Mouse (Mus musculus) intestine, embryonic 16.5 days (tissue): Measurements from ENCODE around the gene Myh10. TPM values are rescaled to one million over a fixed set of nuclear protein-coding genes. Genes with fewer than 3 reads are reported as not detected.

Source experiments
- ATAC-seq: fragments of 200-750 bp; cut with Nextera tagmentation; 2 replicates; pipeline ENCODE4 v1.8.0; 2017; ENCODE audit warnings: moderate TSS enrichment, moderate library complexity
- H3K27ac ChIP-seq: fragments of 300-500 bp; sonication (generic); 2 replicates; pipeline ENCODE4 v1.5.1; 2014; ENCODE audit warnings: mild to moderate bottlenecking, low read length
- H3K27me3 ChIP-seq: fragments of 300-500 bp; sonication (generic); replicated peaks from 2 replicates; pipeline ENCODE4 v1.6.1; 2014; ENCODE audit warnings: low read length, control low read depth, mixed read lengths; ENCODE audit not compliant: control insufficient read depth, insufficient read depth
- H3K36me3 ChIP-seq: fragments of 300-500 bp; sonication (generic); 2 replicates; pipeline ENCODE4 v1.6.1; 2014; ENCODE audit warnings: low read length, control low read depth; ENCODE audit not compliant: control insufficient read depth, insufficient read depth
- H3K4me1 ChIP-seq: fragments of 300-500 bp; sonication (generic); 2 replicates; pipeline ENCODE4 v1.6.1; 2014; ENCODE audit warnings: low read length, control low read depth, mixed read lengths; ENCODE audit not compliant: control insufficient read depth, insufficient read depth
- H3K4me2 ChIP-seq: fragments of 300-500 bp; sonication (generic); 2 replicates; pipeline ENCODE4 v1.6.1; 2014; ENCODE audit warnings: low read depth, low read length, control low read depth
- H3K4me3 ChIP-seq: fragments of 300-500 bp; sonication (generic); 2 replicates; pipeline ENCODE4 v1.5.1; 2014; ENCODE audit warnings: mild to moderate bottlenecking, low read length
- H3K9ac ChIP-seq: fragments of 300-500 bp; sonication (generic); 2 replicates; pipeline ENCODE4 v1.6.1; 2014; ENCODE audit warnings: low read depth, low read length
- H3K9me3 ChIP-seq: fragments of 300-500 bp; sonication (generic); 2 replicates; pipeline ENCODE4 v1.6.1; 2016; ENCODE audit warnings: low read length, control low read depth; ENCODE audit not compliant: control insufficient read depth
- WGBS: fragments of 180-500 bp; shearing (Covaris S2); extraction: QIAGEN DNeasy Blood & Tissue Kit; methylation state at CpG from one replicate; pipeline ENCODE4 v1.1.7; 2014; 5-methylcytosine and 5-hydroxymethylcytosine counted together
- polyA plus RNA-seq: library from polyadenylated mRNA; unstranded; fragments of >200 nt; fragmentation: Nextera tagmentation; extraction: Ambion mirVana; gene quantifications from 2 replicates; pipeline ENCODE4 v1.2.1, GENCODE M21; 2015

Gene Myh10
- polyA plus RNA-seq, 1 experiment from 2014 or later = 49.5 TPM

DNA sequence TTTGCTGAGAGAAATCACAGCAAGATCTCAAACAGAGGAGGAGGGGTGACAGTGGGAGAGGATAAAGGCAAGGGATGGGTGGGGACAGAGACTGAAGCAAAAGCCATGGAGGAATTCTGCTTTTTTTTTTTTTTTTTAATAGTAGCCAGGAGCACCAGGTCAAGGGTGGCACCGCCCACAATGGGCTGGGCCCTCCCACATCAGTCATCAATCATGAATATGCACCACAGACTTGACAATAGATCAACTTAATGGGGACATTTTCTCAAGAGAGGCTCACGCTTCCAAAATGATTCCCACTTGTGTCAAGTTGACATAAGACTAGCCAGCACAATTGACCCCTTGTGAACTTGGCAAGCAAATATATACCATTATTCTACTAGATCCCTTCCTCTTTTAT is 25.1 kb upstream of the Myh10 start:
- H3K9ac ChIP-seq = no peak overlapping the region
- H3K36me3 ChIP-seq = no peaks in the 10 kb centered on the region
- H3K9me3 ChIP-seq = peaks cover 4% of the 10 kb centered on the region; the same call in 1 of the 2 replicates
- no peak overlapping the region for H3K27ac ChIP-seq
- H3K4me1 ChIP-seq = peaks cover 7% of the 10 kb centered on the region; the same call in 1 of the 2 replicates
- ATAC-seq = no peak
- no peaks in the 10 kb centered on the region for H3K27me3 ChIP-seq
- no peak overlapping the region for H3K4me2 ChIP-seq
- 43% methylated on average over 2 of the region's 2 CpGs for WGBS
- no peak overlapping the region for H3K4me3 ChIP-seq

DNA sequence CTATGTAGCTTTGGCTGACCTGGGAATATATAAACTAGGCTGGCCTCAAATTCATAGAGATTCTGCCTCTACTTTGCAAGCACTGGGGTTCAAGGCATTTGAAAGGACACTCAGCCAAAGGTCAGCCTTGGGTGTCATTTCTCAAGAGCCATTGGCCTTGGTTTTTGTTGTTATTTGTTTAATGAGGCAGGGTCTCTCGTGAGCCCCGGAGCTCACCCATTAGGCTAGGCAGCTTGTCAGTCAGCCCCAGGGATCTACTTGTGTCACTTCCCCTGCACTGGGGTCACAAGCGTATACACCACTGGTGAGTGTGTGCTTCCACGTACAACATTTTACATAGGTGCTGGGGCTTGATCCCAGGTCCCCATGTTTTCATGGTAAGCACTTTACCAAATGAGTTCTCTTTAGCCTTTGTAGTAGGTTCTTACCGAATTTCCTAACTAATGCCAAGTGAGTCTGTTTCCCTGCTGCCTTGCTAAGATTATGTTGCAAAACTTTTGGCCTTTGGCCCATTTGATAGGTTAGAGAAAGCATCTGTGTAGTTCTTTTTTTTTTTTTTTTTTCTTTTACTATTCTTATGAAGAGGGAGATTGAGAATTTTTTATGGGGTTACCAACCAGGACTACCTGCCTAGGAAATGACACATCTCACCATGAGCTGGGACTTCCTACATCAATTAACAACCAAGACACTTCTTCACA is 18.9 kb upstream of the Myh10 start:
- Histone ChIP-seq H3K27ac (no peak overlapping the region), H3K4me1 (no peaks in the 10 kb centered on the region), H3K27me3 (no peaks in the 10 kb centered on the region), H3K36me3 (no peaks in the 10 kb centered on the region), H3K4me3 (no peak overlapping the region), H3K9ac (no peak overlapping the region), H3K4me2 (no peak overlapping the region), H3K9me3 (peaks cover 4% of the 10 kb centered on the region; the same call in 1 of the 2 replicates)
- ATAC-seq = no peak
- 76% methylated on average over 5 of the region's 5 CpGs for WGBS

DNA sequence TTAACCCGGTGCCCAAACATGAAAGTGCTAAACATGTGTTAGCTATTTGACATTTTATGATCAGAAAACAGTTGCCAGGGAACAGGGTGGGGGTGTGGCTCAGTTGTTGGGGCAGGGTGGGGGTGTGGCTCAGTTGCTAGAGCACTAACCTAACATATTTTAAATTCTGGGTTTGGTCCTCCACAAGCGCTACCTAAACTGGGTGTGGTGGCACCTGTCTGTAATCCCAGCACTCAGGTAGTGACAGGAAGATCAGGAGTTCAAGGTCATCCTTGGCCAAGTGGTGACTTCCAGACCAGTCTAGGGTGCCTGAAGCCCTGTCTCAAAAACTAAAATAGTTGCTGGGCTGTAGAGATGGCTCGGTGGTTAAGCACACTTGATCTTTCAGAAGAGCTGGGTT is 17.3 kb upstream of the Myh10 start:
- H3K9ac ChIP-seq = no peak overlapping the region
- WGBS = 67% methylated on average over 3 of the region's 3 CpGs
- H3K4me2 ChIP-seq = no peak overlapping the region
- ATAC-seq = no peak
- H3K27ac ChIP-seq = no peak overlapping the region
- no peaks in the 10 kb centered on the region for H3K27me3 ChIP-seq
- H3K4me3 ChIP-seq = no peak overlapping the region
- no peaks in the 10 kb centered on the region for H3K4me1 ChIP-seq
- H3K36me3 ChIP-seq = no peaks in the 10 kb centered on the region
- H3K9me3 ChIP-seq = no peaks in the 10 kb centered on the region

DNA sequence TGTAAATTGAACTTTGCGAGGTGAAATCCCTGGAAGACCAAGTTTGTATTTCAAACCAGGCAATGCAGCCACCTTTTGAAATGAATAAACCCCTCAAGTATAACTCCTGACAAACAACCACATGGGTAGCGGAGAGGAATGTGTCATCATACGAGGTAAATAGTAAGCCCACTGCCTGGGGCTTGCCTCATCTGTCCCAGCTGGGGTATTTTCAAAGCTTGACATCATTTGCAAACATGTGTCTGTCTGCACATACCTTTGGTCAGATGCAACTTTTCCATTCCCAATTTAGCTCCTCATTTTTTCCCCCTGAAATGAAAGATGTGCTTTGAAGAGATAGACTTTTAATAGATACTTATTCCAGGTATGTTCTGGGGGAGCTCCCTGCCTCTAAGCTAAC is 16.7 kb upstream of the Myh10 start:
- no peak overlapping the region for H3K4me3 ChIP-seq
- 60% methylated on average over 3 of the region's 3 CpGs for WGBS
- ATAC-seq = no peak
- no peak overlapping the region for H3K27ac ChIP-seq
- no peaks in the 10 kb centered on the region for H3K9me3 ChIP-seq
- H3K9ac ChIP-seq = no peak overlapping the region
- no peak overlapping the region for H3K4me2 ChIP-seq
- no peaks in the 10 kb centered on the region for H3K27me3 ChIP-seq
- H3K36me3 ChIP-seq = no peaks in the 10 kb centered on the region
- H3K4me1 ChIP-seq = no peaks in the 10 kb centered on the region

DNA sequence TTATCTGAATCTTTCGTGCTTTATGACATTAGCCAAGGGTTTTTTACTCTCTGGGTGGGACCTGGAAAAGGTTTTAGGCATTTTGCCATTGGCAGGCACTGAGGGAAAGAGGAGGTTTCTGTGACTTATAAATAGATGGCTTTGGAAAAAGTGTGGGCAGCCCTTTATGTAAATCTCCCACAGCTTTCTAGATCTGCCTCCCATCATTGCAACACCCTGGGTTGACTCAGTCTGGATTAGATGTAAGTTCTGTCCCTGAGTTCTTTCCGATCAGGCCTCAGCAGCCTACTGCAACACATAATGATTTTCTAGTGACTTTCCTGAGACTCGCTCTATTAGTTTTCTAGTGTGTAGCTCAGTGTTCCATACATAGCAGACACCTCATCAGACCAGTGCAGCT is 16.1 kb upstream of the Myh10 start:
- ATAC-seq = no peak

DNA sequence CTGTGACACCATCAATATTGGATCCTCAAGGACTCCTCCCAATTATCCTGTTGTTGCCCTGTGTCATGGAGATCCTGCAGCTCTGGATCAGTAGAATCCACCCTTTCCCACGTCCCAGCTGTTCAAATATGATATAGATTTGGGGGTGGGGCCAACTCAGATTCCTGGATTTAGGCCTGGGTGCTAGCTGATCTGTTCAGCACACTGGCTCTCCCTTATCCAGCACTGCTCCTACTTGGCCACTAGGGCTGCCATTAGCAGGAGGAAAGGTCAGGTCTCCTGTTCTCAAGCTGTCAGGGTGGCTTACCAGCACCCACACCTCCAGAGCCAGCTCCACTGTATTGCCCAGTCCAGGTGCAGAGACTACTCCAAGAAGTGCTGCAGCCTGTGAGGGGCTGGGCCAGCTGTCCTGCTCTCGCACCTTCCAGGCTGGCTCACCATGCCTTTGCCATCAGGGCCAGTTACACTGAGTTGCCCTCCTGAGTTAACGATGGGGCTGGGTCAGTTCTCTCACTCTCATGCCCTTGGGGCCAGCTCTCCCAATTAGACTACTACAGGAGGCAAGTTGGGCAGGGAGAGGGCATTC is 10.0 kb upstream of the Myh10 start:
- ATAC-seq = no peak
- H3K9me3 ChIP-seq = no peaks in the 10 kb centered on the region
- H3K27me3 ChIP-seq = no peaks in the 10 kb centered on the region
- H3K4me2 ChIP-seq = no peak overlapping the region
- no peak overlapping the region for H3K27ac ChIP-seq
- WGBS = 65% methylated on average over 3 of the region's 3 CpGs
- no peaks in the 10 kb centered on the region for H3K36me3 ChIP-seq
- H3K4me3 ChIP-seq = no peak overlapping the region
- H3K9ac ChIP-seq = no peak overlapping the region
- H3K4me1 ChIP-seq = no peaks in the 10 kb centered on the region

More for the DNA sequence above, 16.1 kb upstream of the Myh10 start:
- Histone ChIP-seq H3K9ac (no peak overlapping the region), H3K27ac (no peak overlapping the region), H3K9me3 (no peaks in the 10 kb centered on the region), H3K36me3 (no peaks in the 10 kb centered on the region), H3K4me3 (no peak overlapping the region), H3K4me2 (no peak overlapping the region), H3K27me3 (no peaks in the 10 kb centered on the region), H3K4me1 (no peaks in the 10 kb centered on the region)
- 63% methylated on average over 3 of the region's 3 CpGs for WGBS

DNA sequence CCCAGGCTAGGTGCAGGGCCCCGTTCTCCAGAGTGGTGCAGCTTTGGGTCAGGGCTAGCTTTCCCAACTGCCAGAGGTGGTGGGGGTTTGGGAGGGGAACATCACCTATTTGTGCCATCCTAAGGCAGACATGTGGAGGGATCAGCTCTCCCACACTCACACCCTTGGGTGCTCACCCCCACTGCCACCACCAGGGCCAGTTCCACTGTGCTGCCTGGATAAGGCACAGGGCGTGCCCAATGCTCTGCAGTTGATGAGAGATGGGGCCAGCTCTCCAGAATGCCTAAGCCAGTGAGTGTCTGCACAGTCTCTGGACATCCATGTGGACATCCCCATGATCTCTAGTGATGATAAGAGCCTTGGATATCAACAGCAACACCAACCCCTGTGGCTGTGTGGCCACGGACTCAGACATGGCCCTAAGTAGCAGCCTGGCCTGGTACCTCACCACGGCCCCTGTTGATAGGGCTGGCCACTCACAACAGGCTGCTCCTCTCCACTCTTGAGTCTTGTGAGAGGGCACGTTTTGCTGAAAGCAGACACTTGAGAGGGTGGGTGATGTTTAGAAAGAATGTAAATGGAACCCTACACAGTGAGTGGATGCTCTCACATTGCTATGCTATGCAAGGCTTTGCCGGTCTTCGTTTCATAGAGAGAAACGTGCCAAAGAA is 9.1 kb upstream of the Myh10 start:
- H3K9me3 ChIP-seq = no peaks in the 10 kb centered on the region
- no peak overlapping the region for H3K27ac ChIP-seq
- no peak overlapping the region for H3K4me2 ChIP-seq
- no peaks in the 10 kb centered on the region for H3K36me3 ChIP-seq
- no peak overlapping the region for H3K9ac ChIP-seq
- no peak for ATAC-seq
- WGBS = 79% methylated on average over 8 of the region's 8 CpGs
- no peak overlapping the region for H3K4me3 ChIP-seq
- H3K4me1 ChIP-seq = no peaks in the 10 kb centered on the region
- H3K27me3 ChIP-seq = no peaks in the 10 kb centered on the region

DNA sequence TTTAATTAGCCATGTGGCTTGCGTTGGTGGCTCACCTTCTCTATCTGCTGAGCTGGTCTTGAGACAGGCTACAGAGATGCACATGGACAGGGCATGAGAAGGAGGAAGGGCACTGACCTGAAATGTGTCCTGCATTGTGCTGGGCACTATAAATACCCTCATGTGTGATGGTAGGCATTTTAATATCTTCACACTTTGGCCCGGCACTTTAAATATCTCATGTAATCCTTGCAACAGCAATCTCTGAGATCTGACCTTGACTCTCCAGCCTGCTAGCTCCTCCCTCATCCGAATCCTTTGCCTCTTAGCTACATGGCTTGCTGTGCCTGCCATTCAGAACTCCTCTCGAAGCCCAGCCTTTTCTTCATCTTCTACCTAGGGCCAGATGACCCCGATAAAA is 5.4 kb upstream of the Myh10 start:
- 87% methylated on average over 5 of the region's 5 CpGs for WGBS
- no peak overlapping the region for H3K4me2 ChIP-seq
- H3K9ac ChIP-seq = no peak overlapping the region
- no peaks in the 10 kb centered on the region for H3K9me3 ChIP-seq
- no peaks in the 10 kb centered on the region for H3K36me3 ChIP-seq
- H3K4me3 ChIP-seq = no peak overlapping the region
- no peak overlapping the region for H3K27ac ChIP-seq
- peaks cover 4% of the 10 kb centered on the region for H3K4me1 ChIP-seq
- H3K27me3 ChIP-seq = no peaks in the 10 kb centered on the region
- ATAC-seq = no peak

DNA sequence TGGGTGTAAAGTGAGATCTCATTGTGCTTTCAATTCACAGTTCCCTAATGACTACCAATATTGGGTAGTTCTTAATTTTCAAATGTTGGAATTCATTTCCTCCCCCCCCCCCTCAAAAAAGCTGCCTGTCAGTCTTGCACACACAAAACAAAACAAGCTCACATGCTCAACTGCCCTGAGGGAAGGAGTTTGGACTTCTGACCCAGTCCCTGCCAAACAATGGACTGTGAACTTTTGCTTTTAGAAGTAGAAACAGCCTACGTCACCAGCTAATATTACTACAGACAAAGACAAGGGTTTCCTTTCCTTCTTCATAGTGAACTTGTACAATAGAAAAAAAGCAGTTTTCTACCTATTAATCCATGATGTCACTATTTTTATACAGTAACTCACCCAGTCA is 2.1 kb upstream of the Myh10 start:
- Histone ChIP-seq H3K9me3 (no peaks in the 10 kb centered on the region), H3K4me1 (peaks cover 6% of the 10 kb centered on the region), H3K4me2 (no peak overlapping the region), H3K9ac (no peak overlapping the region), H3K27ac (no peak overlapping the region), H3K36me3 (no peaks in the 10 kb centered on the region), H3K4me3 (no peak overlapping the region), H3K27me3 (no peaks in the 10 kb centered on the region)
- ATAC-seq = no peak
- WGBS = 55% methylated on average over 1 of the region's 1 CpGs
